Mouse (Mus musculus) gastrocnemius, adult 2 months (tissue): ENCODE results near the gene Nr6a1. TPM values are rescaled to one million over a fixed set of nuclear protein-coding genes. Genes with fewer than 3 reads are reported as not detected.

ENCODE experiments used
- DNase-seq: peaks from one replicate; pipeline ENCODE4 v3.0.0; 2022
- H3K27ac ChIP-seq: fragments of 200-600 bp; 2 replicates; pipeline ENCODE4 v1.8.1; 2022; ENCODE audit warnings: mild to moderate bottlenecking
- H3K4me3 ChIP-seq: fragments of 200-600 bp; 2 replicates; pipeline ENCODE4 v1.8.1; 2022; ENCODE audit warnings: mild to moderate bottlenecking, moderate library complexity
- CTCF ChIP-seq: fragments of 200-600 bp; IDR thresholded peaks from 2 replicates; pipeline ENCODE4 v1.8.1; 2022; ENCODE audit warnings: antibody characterized with exemption, mild to moderate bottlenecking, moderate library complexity
- intact Hi-C: fragments of 180-260 bp; cut with DNase I; formaldehyde crosslinking; loops from one replicate; pipeline ENCODE4 v1.15.1; 2025
- total RNA-seq, 2 experiments: library from RNA; stranded (reverse); gene quantifications; 2 replicates each; pipeline ENCODE4 v1.2.3; 2021

Gene Nr6a1
- total RNA-seq, 2 experiments from 2014 or later: 3.4 to 4.8 TPM

DNA sequence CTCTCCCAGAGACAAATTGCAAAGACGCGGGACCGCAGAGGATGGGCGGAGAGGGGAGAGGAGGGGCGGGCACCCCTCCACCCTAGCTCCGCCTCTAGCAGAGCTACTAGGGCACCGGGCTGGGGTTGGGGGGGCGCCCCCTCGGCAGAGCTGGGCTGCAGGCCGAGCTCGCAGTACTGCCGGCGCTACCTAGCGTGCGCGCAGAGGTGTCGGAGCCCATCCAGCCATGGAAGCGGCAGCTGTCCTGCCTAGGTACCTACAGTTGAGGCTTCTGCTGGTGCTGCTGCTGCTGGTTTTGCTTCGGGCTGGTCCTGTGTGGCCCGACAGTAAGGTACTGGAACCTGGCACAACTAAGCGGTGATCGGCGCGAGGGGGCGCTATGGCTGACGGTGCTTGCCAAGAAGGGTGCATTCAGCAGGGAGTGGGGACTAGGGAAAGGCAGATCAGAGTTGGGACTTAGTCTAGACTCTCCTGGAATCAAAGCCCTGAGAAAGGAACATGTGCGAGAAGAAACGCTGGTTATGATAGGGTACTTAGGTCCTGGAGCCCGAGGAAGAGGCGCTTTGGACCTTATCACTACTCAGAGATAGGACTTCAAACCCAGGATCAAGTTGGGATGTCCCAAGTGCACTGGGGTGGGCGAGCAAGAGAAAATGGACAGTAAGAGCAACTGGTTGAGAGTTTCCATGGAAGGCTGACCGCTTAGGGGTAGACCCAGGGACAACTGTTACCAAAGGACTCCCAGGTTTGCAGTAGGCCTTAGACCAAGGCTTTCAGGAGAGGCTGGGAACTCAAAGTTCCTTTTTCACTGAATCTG lies 4.6 kb upstream of the Nr6a1 start, which contains the start of gene Olfml2a:
Olfml2a (plus strand) TSS at position 128 of the 817 bp plus-strand sequence.
- peak within 1 kb of the TSS; percentile 84 for H3K27ac ChIP-seq
- intact Hi-C loops: no loop called here
- DNase-seq: peak; percentile 87
- peak; percentile 71 for TF ChIP-seq CTCF
- H3K4me3 ChIP-seq: peak within 1 kb of the TSS; percentile 79

DNA sequence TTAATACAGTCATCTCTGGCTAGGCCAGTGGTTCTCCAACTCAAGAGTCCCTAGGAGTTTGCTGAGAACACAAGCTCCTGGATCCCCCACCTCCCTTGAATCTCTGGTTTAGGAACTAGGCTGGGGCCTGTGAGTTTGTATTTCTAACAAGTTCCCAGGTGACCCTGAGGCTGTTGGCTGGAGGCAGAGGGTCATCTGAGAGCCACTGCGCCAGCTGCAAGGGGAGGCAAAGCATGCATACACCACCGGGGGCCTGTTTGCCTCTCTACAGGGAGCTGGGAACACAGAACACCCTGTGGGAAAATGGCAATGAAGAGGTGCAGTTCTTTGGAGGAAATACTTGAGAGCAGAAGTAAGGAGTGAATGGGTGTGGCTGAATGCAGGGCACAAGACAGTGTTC lies 2.8 kb upstream of the Nr6a1 start:
- TF ChIP-seq CTCF: no peak
- intact Hi-C loops: no loop called here
- Histone ChIP-seq H3K27ac (no peak overlapping the region), H3K4me3 (no peak overlapping the region)
- no peak for DNase-seq

DNA sequence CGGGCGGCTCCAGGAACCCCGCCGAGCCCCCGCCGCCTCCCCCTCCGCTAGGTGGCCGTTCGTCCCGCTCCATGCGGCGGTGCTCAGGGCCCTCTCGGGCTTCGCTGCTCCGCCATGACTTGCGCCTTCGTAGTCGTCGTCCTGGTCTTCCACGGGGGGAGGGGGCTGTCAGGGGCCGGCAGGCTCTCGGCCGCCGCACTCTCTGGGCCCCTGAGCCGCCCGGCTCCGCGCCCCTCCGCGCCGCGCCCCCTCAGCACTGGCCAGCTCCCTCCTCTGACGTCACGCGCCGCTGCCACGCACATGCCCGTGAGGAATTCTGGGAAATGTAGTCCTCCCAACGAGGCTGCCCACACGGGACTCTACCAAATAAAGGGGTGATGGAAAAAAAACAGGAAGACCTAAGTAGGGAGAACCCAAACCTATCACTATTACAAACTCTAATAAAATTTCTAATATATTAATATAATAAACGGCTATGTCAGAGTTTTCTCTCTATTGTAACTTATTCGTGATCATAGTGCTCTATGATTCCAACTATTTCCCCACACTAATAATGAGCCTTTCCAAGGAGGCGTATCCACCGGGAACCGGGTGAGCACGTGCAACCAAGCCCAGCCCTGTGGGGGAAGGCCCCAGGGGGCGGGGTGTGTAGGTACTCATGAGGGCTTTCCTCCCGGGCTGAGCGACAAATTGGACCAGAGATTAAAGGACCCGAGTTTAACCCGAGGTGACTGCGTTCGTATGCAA lies 1.2 kb downstream of the Nr6a1 start:
- H3K27ac ChIP-seq: peak overlapping the region; percentile 91
- intact Hi-C loops: no loop called here

DNA sequence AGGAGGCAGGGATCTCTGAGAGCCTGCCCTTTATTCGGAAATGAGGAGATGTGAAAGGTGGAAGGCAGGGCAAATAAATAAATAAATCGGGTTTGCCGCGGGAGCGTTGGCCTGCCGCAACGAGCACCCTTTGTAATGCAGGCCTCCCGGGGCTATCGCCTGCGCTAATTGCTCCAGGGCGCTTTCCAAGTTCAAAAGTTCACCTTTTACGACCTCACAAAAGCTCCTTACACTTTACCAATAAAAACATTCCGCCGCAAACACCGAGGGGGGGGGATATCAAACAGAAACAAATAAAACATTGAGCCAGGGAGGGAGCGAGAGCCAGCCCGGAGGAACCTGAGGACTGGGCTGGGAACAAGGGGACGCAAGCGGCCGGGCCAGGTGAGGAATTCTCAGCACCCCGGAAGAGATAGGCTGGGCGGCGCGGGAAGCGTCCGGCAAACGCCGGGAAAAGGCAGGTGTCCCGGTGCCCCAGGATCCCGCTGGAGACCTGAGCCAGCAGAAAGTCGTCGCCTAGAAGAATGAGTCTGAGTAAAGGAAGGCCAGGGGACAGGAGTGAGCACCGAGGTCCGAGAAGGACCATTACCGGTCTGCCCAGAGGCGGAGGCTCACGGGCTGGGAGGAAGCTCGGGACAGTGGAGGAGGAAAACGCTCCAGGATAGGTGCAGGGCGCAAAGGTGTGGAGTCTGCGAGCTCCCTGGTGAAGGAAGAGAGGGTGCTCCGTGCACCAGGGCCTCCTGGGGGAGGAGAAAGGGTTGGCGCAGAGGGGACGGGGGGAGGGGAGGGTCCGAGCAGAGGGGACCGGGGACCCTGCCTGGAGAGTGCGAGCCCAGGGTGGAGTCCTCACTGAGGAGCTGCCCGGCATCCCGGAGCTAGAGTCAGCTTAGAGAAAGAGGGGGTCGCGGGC lies 2.1 kb downstream of the Nr6a1 start:
- peak overlapping the region; percentile 91 for H3K27ac ChIP-seq
- intact Hi-C loops: no loop called here

More for the DNA sequence above, 1.2 kb downstream of the Nr6a1 start:
- H3K4me3 ChIP-seq: peak overlapping the region; percentile 96
- TF ChIP-seq CTCF: peak; percentile 42
- peak; percentile 94 for DNase-seq

DNA sequence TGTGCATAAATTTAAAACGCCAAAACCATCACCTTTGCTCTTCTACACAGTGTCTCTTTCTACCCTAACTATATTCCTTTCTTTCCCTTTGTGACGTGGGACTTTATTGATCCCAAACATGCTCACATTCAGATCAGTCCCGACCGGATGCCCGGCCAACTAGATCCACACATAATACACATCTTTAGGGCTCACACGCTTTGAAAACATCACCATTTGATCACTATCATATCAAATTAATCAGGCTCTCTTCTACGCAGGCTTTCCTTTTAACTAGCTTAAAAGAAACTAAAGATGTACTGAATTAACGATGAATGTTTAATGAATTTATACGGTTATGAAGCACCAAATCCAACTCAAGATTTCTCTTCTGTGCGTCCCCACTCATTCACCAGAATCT lies 2.9 kb downstream of the Nr6a1 start:
- DNase-seq: no peak
- Histone ChIP-seq H3K27ac (no peak overlapping the region), H3K4me3 (peak overlapping the region; percentile 96)
- intact Hi-C loops: no loop called here
- no peak for TF ChIP-seq CTCF

More for the DNA sequence above, 2.1 kb downstream of the Nr6a1 start:
- TF ChIP-seq CTCF: no peak
- peak; percentile 34 for DNase-seq
- H3K4me3 ChIP-seq: peak overlapping the region; percentile 96

DNA sequence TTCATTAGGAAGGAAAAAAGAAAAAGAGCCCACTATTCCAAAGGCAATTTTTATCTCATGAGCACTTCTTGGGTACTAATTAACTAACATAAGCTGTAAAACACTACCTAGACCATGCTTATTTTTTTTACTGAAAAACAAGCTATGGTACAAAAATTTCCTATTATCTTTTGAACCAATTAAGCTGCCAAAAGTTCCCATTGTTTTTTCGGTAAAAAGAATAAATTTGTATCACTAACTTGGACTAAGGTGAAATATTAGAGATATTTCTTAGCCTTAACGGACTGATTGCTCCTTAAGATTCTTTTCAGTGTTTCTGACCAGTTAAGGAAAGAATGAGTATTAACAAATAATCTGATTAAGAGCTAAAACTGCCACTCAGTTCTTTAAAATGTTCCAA lies 3.6 kb downstream of the Nr6a1 start:
- no peak for DNase-seq
- no peak for TF ChIP-seq CTCF
- intact Hi-C loops: no loop called here
- H3K27ac ChIP-seq: no peak overlapping the region
- H3K4me3 ChIP-seq: no peak overlapping the region

DNA sequence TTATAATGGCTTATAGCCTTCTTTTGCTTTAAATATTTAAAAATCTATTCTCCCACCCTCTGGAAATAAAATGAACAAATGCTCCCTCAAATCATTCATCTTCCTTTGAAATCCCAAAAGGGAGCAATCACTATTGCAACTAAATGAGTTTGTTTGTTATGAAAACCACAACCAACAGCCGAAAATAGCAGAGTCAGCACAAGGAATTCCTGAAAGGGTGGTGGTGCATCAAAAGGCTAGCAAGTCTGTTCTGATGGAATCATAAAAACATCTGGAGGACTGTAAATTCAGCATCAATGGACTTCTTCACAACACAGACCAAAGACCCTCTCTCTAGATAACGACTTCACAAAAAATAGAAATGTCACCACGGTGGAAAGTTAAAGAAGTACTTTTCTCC lies 4.0 kb downstream of the Nr6a1 start:
- Histone ChIP-seq H3K27ac (no peak overlapping the region), H3K4me3 (no peak overlapping the region)
- no peak for TF ChIP-seq CTCF
- DNase-seq: no peak
- intact Hi-C loops: no loop called here

DNA sequence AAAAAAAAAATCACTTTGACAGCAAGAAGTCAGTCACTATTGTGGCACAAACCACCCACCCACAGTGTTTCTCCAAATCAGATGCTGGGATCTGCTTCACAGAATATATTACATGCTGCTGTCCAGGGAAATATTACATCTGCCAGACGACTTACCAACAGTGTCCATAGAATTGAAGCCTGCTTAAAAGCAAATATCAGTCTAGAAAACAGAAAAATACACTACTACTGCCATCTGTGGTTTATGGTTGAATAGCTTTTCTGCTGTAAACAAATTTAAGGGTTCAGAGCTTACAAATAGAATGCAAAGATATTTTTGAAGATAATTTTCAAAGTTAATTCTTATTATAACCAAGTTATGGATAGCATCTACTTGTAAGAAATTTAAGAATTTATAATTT lies 6.1 kb downstream of the Nr6a1 start:
- TF ChIP-seq CTCF: no peak
- intact Hi-C loops: no loop called here
- H3K4me3 ChIP-seq: no peak overlapping the region
- H3K27ac ChIP-seq: no peak overlapping the region
- no peak for DNase-seq

DNA sequence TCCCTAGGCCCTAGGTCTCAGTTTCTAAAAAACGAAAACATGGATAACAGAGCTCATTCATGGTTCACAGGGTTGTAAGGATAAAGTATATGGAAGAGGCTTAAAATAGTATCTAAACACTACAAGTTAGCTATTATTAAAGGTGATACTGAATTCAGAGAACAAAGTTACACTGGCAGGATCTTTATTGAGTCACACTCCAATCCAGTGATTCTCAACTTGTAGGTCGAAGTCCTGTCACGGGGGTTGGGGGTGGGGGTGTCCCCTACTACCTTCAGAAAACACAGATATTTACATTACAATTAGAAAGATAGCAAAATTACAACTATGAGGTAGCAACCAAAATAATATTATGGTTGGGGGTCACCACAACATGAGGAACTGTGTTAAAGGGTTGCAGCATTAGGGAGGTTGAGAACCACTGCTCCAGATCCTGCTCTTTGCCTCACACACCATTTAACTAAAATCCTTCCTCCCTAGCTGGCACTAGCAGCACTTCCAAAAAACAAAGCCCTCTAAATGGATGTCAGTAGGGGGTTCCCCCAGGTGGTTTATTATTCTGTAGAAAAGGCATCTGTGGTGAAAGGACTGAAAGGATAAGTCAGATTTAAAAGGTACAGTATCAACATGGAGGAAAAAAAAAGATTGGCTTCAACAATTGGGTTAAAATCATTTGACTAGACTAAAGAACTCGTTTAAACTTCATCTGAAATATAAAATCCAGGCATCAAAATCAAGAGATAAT lies 10.4 kb downstream of the Nr6a1 start:
- TF ChIP-seq CTCF: no peak
- DNase-seq: no peak
- no peak overlapping the region for H3K27ac ChIP-seq
- no peak overlapping the region for H3K4me3 ChIP-seq
- intact Hi-C loops: no loop called here

DNA sequence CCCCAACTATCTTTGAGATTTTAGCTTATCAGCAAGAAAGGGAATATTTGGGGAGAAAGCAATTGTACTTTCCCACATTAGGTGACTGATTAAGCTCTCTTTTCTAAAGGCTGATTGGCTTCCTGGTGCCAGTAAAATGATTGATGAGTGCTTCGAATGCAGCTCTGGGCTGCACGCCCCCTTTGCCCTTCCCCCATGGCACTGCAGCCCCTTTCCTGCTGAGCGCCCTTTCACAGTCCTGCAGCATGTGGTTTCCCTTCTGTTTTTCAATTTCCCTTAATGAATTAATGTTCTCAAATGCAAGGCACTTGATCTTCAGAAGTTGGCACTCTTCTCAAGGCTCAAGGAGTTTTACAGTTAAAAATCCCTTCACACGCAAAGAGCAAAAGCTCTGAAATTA lies 12.5 kb downstream of the Nr6a1 start:
- Histone ChIP-seq H3K4me3 (no peak overlapping the region), H3K27ac (no peak overlapping the region)
- no peak for DNase-seq
- no peak for TF ChIP-seq CTCF
- intact Hi-C loops: no loop called here

DNA sequence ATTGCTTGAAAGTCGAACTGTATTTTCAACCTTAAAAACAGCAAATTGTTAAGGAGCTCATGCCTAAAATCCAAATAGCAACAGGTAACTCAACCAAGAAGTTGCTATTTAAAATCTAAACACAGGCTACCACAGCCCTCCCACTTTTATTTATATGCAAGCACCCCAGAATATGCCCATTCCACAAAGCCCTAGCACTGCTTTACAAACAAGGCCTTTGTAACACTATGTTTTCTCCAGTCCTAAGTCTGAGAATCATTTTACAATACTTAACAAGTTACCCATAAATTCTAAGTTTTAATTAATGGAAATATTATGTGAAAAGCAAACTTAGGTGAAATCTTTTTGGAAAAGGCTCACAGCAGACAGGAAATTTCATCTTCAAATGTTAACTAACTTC lies 13.0 kb downstream of the Nr6a1 start:
- Histone ChIP-seq H3K4me3 (no peak overlapping the region), H3K27ac (no peak overlapping the region)
- DNase-seq: no peak
- intact Hi-C loops: no loop called here
- no peak for TF ChIP-seq CTCF

DNA sequence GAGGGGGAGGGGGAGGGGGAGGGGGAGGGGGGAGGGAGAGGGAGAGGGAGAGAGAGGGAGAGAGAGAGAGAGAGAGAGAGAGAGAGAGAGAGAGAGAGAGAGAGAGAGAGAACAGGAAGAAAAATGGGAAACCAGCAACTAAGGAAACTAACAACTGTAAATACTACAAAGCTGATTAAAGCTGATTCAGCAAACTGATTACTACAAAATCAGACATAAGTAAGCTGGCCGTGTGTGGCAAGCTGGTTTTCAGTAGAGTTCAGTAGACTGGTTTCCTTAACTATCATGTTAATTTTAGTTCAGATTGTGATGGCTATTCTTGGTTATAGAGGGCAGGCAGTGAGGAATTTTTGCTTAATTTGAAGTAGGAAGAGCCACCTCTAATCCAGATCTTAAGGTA lies 18.9 kb downstream of the Nr6a1 start:
- no peak for DNase-seq
- TF ChIP-seq CTCF: no peak
- Histone ChIP-seq H3K27ac (no peak overlapping the region), H3K4me3 (no peak overlapping the region)
- intact Hi-C loops: no loop called here
